Mouse (Mus musculus) heart, adult 2 months (tissue): Measurements from ENCODE around the gene Prpf6.

Source experiments
- CTCF ChIP-seq: fragments of 200-600 bp; IDR thresholded peaks from 2 replicates; pipeline ENCODE4 v1.8.1; 2022; ENCODE audit warnings: antibody characterized with exemption, mild to moderate bottlenecking, moderate library complexity
- EP300 ChIP-seq: fragments of 200-500 bp; IDR thresholded peaks from 2 replicates; pipeline ENCODE4 v1.6.1; 2011; ENCODE audit warnings: low read depth, low read length, control low read depth; ENCODE audit not compliant: insufficient read depth

GRCm38 (mm10) chr2:181589732-181590105 is 1.9 kb upstream of the Prpf6 start:
- TF ChIP-seq EP300 (no peak), CTCF (no peak)
